Mouse (Mus musculus) CH12.LX (cell line): Measurements from ENCODE around the gene Pald1. TPM values are rescaled to one million over a fixed set of nuclear protein-coding genes. Genes with fewer than 3 reads are reported as not detected.

Source experiments
- DNase-seq: peaks from one replicate; pipeline ENCODE4 v3.0.0-alpha.2; 2013; ENCODE audit errors: extremely low read depth
- H3K27ac ChIP-seq: 2 replicates; pipeline ENCODE4 v1.5.1; 2012; ENCODE audit warnings: low read depth, mild to moderate bottlenecking, control low read depth, moderate library complexity; ENCODE audit not compliant: insufficient read depth
- H3K27me3 ChIP-seq: replicated peaks from 2 replicates; pipeline ENCODE3; 2012; ENCODE audit warnings: inconsistent platforms
- H3K36me3 ChIP-seq, 2 experiments: replicated peaks in 1 of 2; 2 replicates each; pipeline versions ENCODE3 to v1.6.1; 2012; ENCODE audit warnings: inconsistent platforms in 1 of 2, low read length in 1 of 2, mild to moderate bottlenecking in 1 of 2, mixed read lengths in 1 of 2, moderate library complexity in 1 of 2; ENCODE audit not compliant: control insufficient read depth in 1 of 2, insufficient read depth in 1 of 2
- H3K4me1 ChIP-seq, 2 experiments: 2 replicates each; pipeline ENCODE4 v1.6.1; 2012; ENCODE audit warnings: inconsistent platforms in 1 of 2, moderate library complexity in 1 of 2; ENCODE audit not compliant: insufficient read depth in 2 of 2, control insufficient read depth in 1 of 2
- H3K4me2 ChIP-seq: 2 replicates; pipeline ENCODE4 v1.6.1; 2012; ENCODE audit warnings: low read depth, mild to moderate bottlenecking, control low read depth; ENCODE audit not compliant: poor library complexity, insufficient read depth, severe bottlenecking
- H3K4me3 ChIP-seq, 3 experiments: fragments of 150-350 bp in 1 of 3; sonication (generic) in 1 of 3; replicated peaks in 1 of 3; 2 replicates each; pipeline versions ENCODE3 to v1.5.1; 2011 to 2012; ENCODE audit warnings: low read depth in 2 of 3, low read length in 2 of 3, mild to moderate bottlenecking in 2 of 3, moderate library complexity in 2 of 3, control low read depth in 1 of 3, improper control_type of control experiment in 1 of 3, inconsistent platforms in 1 of 3, mixed read lengths in 1 of 3; ENCODE audit not compliant: poor library complexity in 1 of 3
- H3K79me2 ChIP-seq: replicated peaks from 2 replicates; pipeline ENCODE4 v1.6.1; 2012; ENCODE audit warnings: mild to moderate bottlenecking, moderate library complexity; ENCODE audit not compliant: control insufficient read depth, poor library complexity, insufficient read depth, severe bottlenecking; ENCODE audit errors: extremely low read depth
- H3K9ac ChIP-seq: 2 replicates; pipeline ENCODE4 v1.6.1; 2012; ENCODE audit warnings: low read depth, mild to moderate bottlenecking, control low read depth, moderate library complexity; ENCODE audit not compliant: insufficient read depth
- H3K9me3 ChIP-seq: replicated peaks from 2 replicates; pipeline ENCODE3; 2012; ENCODE audit warnings: low read length, inconsistent platforms, mixed read lengths
- CHD2 ChIP-seq: IDR thresholded peaks from 2 replicates; pipeline ENCODE4 v1.6.1; 2011; ENCODE audit warnings: low read length, improper control_type of control experiment
- E2F4 ChIP-seq: IDR thresholded peaks from 2 replicates; pipeline ENCODE4 v1.6.1; 2011; ENCODE audit warnings: low read depth, low read length, improper control_type of control experiment; ENCODE audit not compliant: insufficient replicate concordance
- ELF1 ChIP-seq: IDR thresholded peaks from 2 replicates; pipeline ENCODE4 v1.6.1; 2014; ENCODE audit warnings: low read depth, mild to moderate bottlenecking, inconsistent platforms, low read length, improper control_type of control experiment
- EP300 ChIP-seq: IDR thresholded peaks from 2 replicates; pipeline ENCODE4 v1.6.1; 2011; ENCODE audit warnings: low read length, improper control_type of control experiment
- HCFC1 ChIP-seq: IDR thresholded peaks from 2 replicates; pipeline ENCODE4 v1.6.1; 2012; ENCODE audit warnings: low read depth, mild to moderate bottlenecking, inconsistent platforms, low read length, improper control_type of control experiment
- IRF4 ChIP-seq: IDR thresholded peaks from 2 replicates; pipeline ENCODE4 v1.6.1; 2014; ENCODE audit warnings: low read depth, mild to moderate bottlenecking, inconsistent platforms, low read length, improper control_type of control experiment
- JUN ChIP-seq: IDR thresholded peaks from 2 replicates; pipeline ENCODE4 v1.6.1; 2011; ENCODE audit warnings: low read depth, mild to moderate bottlenecking, low read length, improper control_type of control experiment, moderate library complexity; ENCODE audit not compliant: insufficient read depth
- KAT2A ChIP-seq: IDR thresholded peaks from 2 replicates; pipeline ENCODE4 v1.6.1; 2012; ENCODE audit warnings: low read length, improper control_type of control experiment, inconsistent platforms; ENCODE audit not compliant: insufficient replicate concordance
- MAFK ChIP-seq: IDR thresholded peaks from 2 replicates; pipeline ENCODE4 v1.6.1; 2011; ENCODE audit warnings: low read length, improper control_type of control experiment; ENCODE audit not compliant: insufficient replicate concordance
- MAX ChIP-seq: IDR thresholded peaks from 2 replicates; pipeline ENCODE4 v1.6.1; 2011; ENCODE audit warnings: low read length, improper control_type of control experiment
- MEF2A ChIP-seq: IDR thresholded peaks from 2 replicates; pipeline ENCODE4 v1.6.1; 2014; ENCODE audit warnings: low read depth, mild to moderate bottlenecking, inconsistent platforms, low read length, improper control_type of control experiment, borderline replicate concordance
- MXI1 ChIP-seq: IDR thresholded peaks from 2 replicates; pipeline ENCODE4 v1.6.1; 2011; ENCODE audit warnings: mild to moderate bottlenecking, low read depth, low read length, improper control_type of control experiment
- MYC ChIP-seq: IDR thresholded peaks from 2 replicates; pipeline ENCODE4 v1.6.1; 2011; ENCODE audit warnings: low read depth, mild to moderate bottlenecking, improper control_type of control experiment, low read length
- POLR2AphosphoS2 ChIP-seq: IDR thresholded peaks from 2 replicates; pipeline ENCODE4 v1.6.1; 2011; ENCODE audit warnings: low read depth, low read length, improper control_type of control experiment
- RAD21 ChIP-seq: IDR thresholded peaks from 2 replicates; pipeline ENCODE4 v1.6.1; 2011; ENCODE audit warnings: low read depth, mild to moderate bottlenecking, low read length, improper control_type of control experiment, moderate library complexity
- RCOR1 ChIP-seq: conservative IDR thresholded peaks from 2 replicates; pipeline ENCODE4 v1.6.1; 2012; ENCODE audit warnings: low read depth, mild to moderate bottlenecking, inconsistent platforms, low read length, improper control_type of control experiment
- TCF12 ChIP-seq: IDR thresholded peaks from 2 replicates; pipeline ENCODE4 v1.6.1; 2014; ENCODE audit warnings: low read depth, mild to moderate bottlenecking, inconsistent platforms, low read length, improper control_type of control experiment
- UBTF ChIP-seq: IDR thresholded peaks from 2 replicates; pipeline ENCODE4 v1.6.1; 2012; ENCODE audit warnings: low read depth, mild to moderate bottlenecking, inconsistent platforms, low read length, improper control_type of control experiment, moderate library complexity
- ZC3H11A ChIP-seq: IDR thresholded peaks from 2 replicates; pipeline ENCODE4 v1.6.1; 2012; ENCODE audit warnings: low read depth, mild to moderate bottlenecking, inconsistent platforms, low read length, improper control_type of control experiment
- ZMIZ1 ChIP-seq: IDR thresholded peaks from 2 replicates; pipeline ENCODE4 v1.6.1; 2012; ENCODE audit warnings: low read depth, mild to moderate bottlenecking, inconsistent platforms, low read length, improper control_type of control experiment
- dilution Hi-C: fragments of 300-500 bp; cut with MboI; formaldehyde crosslinking; loops from 2 replicates; pipeline ENCODE4 v1.14.3; 2020; ENCODE audit warnings: low sequenced_read_pairs; ENCODE audit not compliant: extremely low pct_unique_long_range_greater_than_20kb, extremely low pct_ligation_motif_present
- in situ Hi-C: fragments of 300-500 bp; cut with MboI; formaldehyde crosslinking; loops from 3 replicates; pipeline ENCODE4 v1.14.3; 2019; ENCODE audit warnings: low sequenced_read_pairs, low pct_ligation_motif_present, low pct_unique_long_range_greater_than_20kb, mixed read lengths
- polyA plus RNA-seq: library from polyadenylated mRNA; unstranded; fragments of >175 nt; gene quantifications from 2 replicates; pipeline ENCODE4 v1.2.1, GENCODE M21; 2012; ENCODE audit warnings: low read depth; ENCODE audit not compliant: insufficient read length
- total RNA-seq, 2 experiments: library from RNA; depleted of rRNA; stranded (reverse); fragments of 300-350 nt in 1 of 2; fragments of >200 nt in 1 of 2; gene quantifications; 2 replicates each; pipeline ENCODE4 v1.2.3; 2012 to 2014

Gene Pald1
- total and polyA plus RNA-seq, 3 experiments, result 1.5 to 2.0 (median 1.5) TPM

- no peaks in the 10 kb centered on the region for H3K9me3 ChIP-seq
- dilution Hi-C loops (no loop called here), in situ Hi-C loops (no loop called here)
- H3K27ac ChIP-seq, result no peak within 1 kb of the TSS
- DNase-seq, result no peak
- no peak within 1 kb of the TSS for H3K4me2 ChIP-seq
- H3K27me3 ChIP-seq, result peaks cover 2% of the 10 kb centered on the region
- TF ChIP-seq RAD21 (no peak), UBTF (no peak), JUN (no peak), TCF12 (no peak), CHD2 (no peak)
- TF ChIP-seq, all 38 proteins: peak for 0
- H3K79me2 ChIP-seq, result no peaks in the 10 kb centered on the region
- peaks cover 3 to 18% of the 10 kb centered on the region in 2 experiments for H3K4me1 ChIP-seq
- no peak within 1 kb of the TSS for H3K9ac ChIP-seq
- no peak within 1 kb of the TSS for H3K4me3 ChIP-seq
- H3K36me3 ChIP-seq, result no peaks in the 10 kb centered on the region
Measured at GRCm38 (mm10) chr10:61273081-61273843, 110.1 kb downstream of the Pald1 start, which contains the start of gene Adamts14. TSS of gene Adamts14 (minus strand) at chr10:61273438.

DNA sequence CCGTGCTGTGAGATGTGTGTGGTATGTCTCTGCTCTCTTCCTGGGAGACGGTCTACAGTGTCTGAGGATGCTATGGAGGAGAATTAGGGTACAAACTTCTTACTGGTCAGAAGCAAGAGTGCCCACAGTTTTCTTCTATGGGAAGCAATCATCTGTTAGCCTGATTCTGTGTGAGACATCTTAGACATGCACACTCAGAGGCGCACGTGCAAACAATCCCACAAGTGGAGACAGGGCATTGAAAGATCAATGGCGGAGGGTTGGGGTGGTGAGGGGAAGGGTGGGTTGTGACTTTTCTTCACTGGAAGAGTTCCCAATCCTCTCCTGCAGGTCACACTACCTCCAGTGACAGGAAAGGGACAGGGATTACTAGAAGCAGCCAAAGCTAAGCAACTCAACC is 110.7 kb downstream of the Pald1 start:
- Histone ChIP-seq H3K4me2 (no peak overlapping the region), H3K4me3 (no peak overlapping the region), H3K79me2 (no peaks in the 10 kb centered on the region), H3K27me3 (peaks cover 2% of the 10 kb centered on the region), H3K4me1 (peaks cover 3 to 18% of the 10 kb centered on the region in 2 experiments), H3K36me3 (no peaks in the 10 kb centered on the region), H3K27ac (no peak overlapping the region), H3K9me3 (no peaks in the 10 kb centered on the region), H3K9ac (no peak overlapping the region)
- DNase-seq, result no peak
- in situ Hi-C loops, result no loop called here
- dilution Hi-C loops, result no loop called here
- TF ChIP-seq ZC3H11A (no peak), MYC (no peak), KAT2A (no peak), ELF1 (no peak), ZMIZ1 (no peak), MAFK (no peak), POLR2AphosphoS2 (no peak), RCOR1 (no peak), CHD2 (no peak), MAX (no peak), EP300 (no peak), MXI1 (no peak), MEF2A (no peak), E2F4 (no peak), HCFC1 (no peak), IRF4 (no peak)
